Mouse (Mus musculus): ENCODE data around the gene Sdhd.

DNA sequence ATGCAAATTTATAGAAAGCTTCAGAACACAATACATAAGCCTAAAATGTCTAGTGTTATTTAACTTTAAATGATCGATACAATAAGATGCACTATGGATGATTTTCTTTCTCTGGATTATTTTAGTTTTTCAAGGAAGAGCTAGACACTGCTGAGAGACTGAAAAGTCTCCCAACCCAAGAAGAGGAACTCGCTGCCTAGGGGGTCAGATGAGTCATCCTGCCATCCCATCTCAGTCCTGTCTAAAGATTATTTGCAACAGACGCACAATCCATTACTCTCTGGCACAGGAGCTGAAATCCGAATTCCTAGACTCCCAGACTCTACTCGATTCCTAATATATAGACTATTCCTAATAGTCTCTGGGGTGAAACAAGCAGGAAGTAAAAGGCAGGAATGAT lies 51.4 kb downstream of the Sdhd start:
- no peak for TF ChIP-seq CTCF (IDR thresholded peaks at IDR 0.05; ENCODE audit: low read depth, low read length)
- no peak for TF ChIP-seq POLR2A (IDR thresholded peaks at IDR 0.05; ENCODE audit: borderline replicate concordance, low read depth, low read length)
